Mouse (Mus musculus) adrenal gland, adult 18-20 months (tissue): ENCODE measurements around the gene Rftn2. TPM values are rescaled to one million over a fixed set of nuclear protein-coding genes. Genes with fewer than 3 reads are reported as not detected.
A peak's percentile ranks its signal among the peaks of the same experiment; 100 is the strongest.

ENCODE experiments used
- DNase-seq, 2 experiments: peaks; one replicate each; pipeline ENCODE4 v3.0.0; 2021 to 2022; ENCODE audit warnings: low spot score in 2 of 2
- total RNA-seq, 2 experiments: library from RNA; stranded (reverse); gene quantifications; 1 replicate in 1 of 2; 2 replicates in 1 of 2; pipeline ENCODE4 v1.2.3; 2021

Rftn2 gene
- total RNA-seq, 2 experiments from 2014 or later: 15.3 to 18.5 TPM

DNA sequence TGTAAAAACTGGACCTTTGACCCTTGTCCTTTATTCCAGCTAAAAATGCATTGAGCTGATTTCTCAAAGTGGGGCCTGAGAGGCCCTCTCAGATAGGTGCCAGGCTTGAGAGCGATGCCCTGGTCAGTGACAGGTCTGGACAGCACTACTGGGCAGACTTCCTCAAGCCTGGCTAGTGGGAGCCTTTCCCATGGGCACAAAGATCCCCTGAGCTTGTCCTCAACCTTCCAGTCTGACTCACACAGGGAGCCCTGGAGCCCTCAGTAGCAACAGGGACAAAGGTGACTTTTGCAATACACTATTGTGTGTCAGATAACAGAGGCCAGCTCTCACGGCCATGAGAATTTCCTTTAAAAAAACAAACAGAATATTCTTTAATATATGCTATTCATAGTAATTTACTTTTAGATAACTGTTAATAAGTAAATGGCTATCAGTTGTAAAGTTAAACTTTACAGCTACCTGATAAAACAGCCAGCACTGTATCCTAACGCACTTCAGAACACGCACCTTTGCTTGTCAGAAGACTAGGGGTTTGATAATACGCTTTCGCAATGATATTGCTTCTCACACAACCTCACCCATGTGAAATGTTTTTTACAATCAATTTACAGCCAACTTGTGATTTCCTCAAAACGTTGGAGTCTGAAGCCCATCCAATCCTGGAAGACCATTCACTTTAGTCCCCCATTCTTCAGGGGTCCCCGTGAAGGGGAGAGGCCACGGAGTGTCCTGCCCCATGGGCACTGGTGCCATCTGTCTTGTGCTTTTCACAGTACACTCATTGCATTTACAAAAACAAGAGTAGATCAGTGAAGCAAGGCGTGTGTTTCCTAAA is 52.6 kb downstream of the Rftn2 start:
- no peak for DNase-seq

DNA sequence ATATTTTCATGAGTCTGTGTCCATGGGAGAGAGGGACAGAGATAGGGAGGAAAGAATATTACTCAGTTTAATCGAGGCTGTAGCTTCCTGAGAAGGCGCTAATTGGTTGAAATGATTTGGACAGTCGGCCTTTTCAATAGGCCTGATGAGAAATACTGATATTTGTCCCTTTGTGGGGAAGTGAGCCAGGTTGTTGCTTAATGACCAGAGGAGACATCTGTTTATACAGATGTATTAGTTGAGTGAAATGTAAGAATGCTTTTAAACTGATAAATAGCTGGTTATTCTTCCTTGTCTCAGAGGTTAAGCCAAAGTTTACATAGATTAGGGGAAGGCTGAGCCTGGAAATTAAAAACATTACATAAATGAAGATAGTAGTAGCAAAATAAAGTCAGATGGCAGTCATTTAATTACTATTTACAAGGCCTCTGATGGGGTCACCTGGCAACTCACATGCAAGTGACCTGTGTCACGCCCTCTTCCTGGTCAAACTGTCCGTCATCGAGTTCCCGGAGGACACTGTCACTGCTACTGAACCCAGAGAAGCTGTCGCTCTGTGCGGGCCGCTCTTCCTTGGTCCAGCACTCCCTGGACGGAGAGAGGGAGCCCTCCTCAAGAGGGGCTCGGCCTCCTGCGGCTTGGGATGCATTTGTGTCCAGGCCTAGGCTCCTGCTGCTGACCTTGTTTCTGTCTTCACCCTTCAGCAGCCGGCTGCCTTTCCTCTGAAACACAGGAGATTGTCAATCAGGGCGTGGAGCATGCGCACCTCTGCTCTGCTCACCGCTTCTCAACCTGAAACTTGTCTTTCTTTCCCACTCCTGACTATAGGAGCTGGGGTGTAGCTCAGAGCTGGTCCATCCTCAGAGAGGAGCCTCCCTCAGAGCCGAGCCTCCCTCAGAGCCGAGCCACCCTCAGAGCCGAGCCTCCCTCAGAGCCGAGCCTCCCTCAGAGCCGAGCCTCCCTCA is 54.9 kb downstream of the Rftn2 start:
- DNase-seq: no peak

DNA sequence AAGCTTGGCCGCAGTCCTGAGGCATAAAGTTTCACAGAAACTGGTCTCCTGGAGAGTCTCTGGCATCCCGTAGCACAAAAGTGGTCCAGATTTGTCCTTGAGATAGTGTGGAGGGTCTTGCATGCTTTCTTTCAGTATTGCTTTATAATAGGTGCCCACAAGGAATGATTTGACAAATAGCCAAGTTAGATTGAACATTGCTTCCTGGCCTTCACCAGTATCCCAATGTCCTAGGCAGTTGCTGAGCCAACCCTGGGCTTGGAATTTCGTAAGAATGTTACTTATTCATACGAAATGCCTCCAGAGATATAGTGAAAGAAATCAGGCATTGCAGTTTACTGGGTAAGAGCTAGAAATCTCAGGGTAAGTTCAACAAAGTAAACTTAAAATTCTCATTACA is 58.0 kb downstream of the Rftn2 start:
- DNase-seq: no peak

DNA sequence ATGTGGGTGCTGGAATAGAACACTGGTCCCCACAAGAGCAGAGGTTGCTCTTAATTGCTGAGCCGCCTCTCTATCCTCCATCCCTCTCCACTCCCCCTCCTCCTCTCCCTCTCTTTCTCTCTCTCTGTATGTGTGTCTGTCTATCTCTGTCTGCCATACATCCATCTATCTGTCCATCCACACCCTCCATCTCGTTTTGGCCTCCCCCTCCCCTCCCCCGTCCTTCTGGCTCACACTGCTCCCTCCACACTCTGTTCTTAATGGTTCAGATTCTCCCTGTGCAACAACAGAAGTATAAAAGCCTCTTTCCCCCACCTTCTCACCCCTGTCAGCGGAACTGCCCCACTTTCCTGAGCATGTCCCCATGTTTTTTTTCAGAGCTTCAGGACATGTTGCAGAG is 59.0 kb downstream of the Rftn2 start:
- DNase-seq: no peak

DNA sequence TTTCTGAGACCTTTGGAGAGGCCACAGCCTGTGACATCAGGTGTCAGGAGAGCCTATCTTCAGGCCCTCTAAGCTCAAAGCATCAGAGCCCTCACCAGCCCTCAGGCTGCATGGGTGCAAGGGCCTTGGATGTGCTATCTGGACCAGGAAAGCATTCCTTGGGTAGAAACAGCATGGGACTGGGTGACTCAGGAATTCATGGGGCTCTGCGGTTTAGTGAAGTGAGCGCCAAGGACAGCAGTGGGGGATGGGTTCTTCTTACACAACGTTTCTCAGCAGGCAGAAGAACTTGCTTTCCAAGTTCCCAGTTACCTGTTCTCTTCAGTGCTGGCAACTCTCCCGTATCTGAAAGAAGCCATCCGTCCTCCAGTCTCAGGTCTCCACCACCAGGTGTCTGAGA is 62.6 kb downstream of the Rftn2 start:
- DNase-seq: no peak

DNA sequence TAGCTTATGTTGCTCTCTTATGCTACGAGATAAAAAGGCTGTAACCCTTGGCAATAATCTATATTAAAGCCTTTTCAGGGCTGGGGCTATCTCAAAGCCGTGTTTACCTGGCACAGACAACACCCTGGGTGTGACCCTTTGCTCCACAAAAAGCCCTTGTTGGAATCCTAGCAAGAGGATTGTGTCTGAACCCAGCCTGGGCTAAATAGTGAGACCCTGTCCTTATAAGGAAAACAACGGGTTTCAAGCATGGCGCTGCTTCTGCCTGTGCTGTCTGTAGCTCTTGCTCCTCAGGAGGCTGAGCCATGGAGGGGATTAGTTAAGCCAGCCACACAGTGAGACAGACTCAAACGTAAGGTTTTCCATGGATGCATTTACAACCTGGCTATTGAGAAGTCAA is 63.8 kb downstream of the Rftn2 start:
- DNase-seq: no peak

DNA sequence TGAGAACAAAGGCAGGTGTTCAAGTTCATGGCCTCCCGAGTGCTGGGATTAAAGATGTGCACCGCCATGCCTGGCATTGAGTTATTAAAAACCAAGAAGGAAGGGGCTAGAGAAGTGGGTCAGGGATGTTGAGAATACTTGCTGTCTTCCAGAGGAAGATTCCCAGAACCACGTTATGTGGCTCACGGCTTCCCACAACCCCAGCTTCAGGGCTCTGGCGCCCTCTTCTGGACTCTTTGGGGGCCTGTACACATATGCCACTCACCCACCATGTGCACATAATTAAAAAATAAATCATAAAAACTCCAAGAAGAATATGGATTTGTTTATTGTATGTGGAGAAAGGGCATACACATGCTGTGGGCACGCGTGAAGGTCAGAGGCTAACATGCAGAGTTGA is 64.7 kb downstream of the Rftn2 start:
- peak in 1 of 2 experiments; percentile 52 for DNase-seq

DNA sequence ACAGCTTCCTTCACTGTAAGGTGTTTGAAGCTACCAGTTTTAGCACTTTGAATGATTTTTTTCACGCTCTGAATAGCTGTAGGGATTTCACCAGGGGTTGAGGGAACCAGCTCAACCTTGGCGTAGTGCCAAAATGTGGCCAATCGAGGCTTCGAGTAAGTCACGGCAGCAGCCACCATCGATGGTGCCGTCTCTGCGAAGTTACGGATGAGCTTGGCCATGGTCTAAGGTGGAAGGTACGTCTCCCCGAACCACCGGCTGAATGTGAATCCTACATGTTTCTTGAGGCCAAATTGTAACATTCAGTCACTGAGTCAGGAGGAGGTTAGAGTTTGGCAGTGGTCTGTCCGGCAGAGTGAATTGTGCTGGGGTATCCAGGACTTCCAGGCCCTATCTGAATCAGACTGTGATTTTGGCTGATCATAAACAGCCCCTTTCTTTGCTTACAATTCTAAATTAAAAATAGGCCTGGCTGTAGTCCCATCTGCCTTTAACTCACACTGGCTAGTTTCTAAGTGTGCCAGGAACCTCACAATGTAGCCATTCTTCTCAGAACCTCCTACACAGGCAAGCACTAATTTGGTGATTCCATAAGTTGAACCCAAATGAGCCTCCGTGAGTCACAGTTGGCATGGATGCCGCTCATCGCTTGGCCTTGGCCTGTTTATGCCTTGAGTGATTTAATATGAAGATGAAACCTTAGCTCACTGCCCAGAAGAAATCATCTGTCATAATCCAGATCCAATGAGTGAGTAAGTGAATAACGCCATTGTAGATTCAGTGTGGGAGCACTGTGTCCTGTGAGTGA is 65.5 kb downstream of the Rftn2 start:
- DNase-seq: peak; percentile 44 to 60

DNA sequence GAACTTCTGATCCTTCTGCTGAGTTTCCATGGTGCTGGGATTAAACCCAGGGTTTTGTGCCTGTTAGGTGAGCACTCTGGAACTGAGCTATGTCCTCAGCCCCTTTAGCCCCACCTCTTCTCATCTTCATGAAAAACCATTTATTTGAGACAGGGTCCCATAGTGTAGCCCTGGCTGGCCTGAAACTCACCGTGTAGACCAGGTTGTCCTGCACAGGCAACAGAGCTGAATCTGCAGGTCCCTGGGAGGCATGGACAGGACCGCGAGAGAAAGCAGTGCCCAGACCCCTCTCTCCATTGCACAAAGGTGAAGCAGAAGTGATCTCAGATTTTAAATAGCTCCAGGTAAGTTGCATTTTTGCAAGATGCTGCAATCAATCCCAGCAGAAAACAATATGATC is 66.4 kb downstream of the Rftn2 start:
- DNase-seq: no peak

DNA sequence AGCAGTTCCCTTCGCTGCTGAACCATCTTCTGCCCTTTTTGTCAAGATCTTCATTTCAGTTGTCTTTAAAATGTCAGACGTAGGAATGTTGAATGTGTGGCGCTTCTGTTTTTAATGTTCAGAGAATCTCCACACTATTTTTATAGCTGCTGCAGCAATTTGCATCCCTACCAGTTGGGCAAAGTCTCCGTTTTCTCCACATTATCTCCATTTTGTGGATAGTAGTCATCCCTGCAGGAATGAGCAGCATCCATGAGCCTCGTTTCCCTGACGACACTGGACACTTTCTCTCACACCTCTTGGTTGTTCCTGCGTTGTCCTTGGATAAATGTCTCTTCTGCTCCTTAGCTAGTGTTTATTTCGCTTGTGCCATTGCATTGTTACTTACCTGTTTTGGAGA is 67.8 kb downstream of the Rftn2 start:
- DNase-seq: no peak

DNA sequence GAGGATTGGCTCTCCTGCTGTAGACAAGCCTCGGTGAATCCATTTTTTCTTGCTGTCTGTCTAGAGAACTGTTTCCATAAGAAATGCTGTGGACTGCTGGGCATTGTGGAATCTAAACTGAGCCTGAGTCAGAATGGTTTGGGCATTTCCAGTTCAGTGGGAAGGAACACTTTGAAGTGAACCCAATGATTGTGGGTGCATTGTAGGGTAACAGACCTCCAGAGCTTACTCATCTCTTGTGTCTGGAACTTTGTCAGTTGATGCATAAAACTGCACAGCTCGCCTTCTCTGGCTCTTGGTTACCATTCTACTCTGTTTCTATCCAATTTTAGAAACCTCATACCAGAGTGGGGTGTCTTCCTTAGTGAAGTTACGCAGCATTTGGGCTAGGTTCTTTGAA is 68.4 kb downstream of the Rftn2 start:
- no peak for DNase-seq

DNA sequence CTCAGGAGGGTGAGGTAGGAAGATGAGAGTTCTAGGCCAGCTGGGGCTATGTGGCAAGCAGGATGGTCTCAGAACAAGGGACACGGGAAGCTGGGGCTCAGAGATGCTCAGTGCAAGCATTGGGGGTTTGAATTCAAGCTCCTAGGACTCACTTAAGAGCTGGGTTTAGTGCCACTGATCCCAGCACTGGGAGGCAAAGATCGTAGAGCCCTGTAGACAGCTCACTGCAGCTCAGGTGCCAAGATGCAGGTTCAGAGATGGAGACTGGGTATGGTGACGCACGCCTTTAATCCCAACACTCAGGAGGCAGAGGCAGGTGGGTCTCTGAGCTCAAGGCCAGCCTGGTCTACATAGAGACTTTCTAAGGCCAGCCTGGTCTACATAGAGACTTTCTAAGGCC is 69.3 kb downstream of the Rftn2 start:
- DNase-seq: no peak

DNA sequence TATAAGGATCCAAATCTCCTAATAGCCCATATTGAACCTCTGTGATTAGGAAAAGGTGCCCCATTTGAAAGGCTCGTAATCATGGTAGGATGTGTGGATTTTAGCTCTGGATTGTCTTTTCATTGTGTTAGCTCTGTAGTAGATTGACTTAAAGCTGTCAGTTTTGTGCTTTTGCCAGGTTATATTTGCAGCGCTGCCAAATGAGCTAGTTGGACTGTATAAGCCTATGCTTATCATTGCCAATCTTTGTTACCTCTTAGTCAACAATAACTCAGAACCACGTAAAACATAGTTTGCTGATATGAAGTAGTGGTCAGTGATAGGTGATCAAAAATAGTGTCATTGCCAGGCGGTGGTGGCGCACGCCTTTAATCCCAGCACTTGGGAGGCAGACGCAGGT is 81.0 kb downstream of the Rftn2 start:
- DNase-seq: peak in 1 of 2 experiments; percentile 1

DNA sequence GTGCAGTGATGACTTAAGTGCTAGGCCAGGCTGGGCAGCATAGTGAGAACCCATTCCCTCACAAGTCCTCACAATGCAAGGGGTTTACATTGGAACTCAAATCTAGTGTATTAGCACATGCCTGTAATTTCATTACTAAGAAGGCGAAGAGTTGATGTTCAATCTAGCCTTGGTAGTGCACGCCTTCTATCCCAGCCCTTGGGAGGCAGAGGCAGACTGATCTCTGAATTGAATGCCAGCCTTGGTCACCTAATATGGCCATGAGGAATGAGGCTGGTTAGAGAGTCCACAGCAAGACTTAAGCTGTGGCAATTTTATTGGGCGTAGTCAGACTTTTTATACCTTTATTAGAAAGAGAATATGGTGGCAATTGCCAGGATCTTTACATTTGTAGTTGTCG is 82.2 kb downstream of the Rftn2 start:
- peak in 1 of 2 experiments; percentile 2 for DNase-seq

DNA sequence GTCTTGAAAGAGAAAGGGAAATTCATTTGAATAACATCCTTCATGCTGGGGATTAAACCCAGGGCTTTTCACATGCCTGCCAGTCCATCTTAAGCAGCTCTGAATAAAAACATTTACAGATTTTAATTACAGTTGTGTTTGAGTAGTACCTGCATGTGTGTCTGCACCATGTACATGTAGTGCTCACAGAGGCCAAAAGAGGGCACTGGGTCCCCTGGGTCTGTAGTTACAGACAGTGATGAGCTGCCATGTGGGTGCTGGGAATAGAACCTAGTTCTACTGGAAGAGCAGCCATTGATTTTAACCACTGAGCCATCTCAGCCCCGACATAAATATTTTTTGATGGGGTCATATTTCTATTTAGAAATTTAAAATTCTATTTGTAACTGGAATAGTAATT is 90.7 kb downstream of the Rftn2 start:
- DNase-seq: no peak

DNA sequence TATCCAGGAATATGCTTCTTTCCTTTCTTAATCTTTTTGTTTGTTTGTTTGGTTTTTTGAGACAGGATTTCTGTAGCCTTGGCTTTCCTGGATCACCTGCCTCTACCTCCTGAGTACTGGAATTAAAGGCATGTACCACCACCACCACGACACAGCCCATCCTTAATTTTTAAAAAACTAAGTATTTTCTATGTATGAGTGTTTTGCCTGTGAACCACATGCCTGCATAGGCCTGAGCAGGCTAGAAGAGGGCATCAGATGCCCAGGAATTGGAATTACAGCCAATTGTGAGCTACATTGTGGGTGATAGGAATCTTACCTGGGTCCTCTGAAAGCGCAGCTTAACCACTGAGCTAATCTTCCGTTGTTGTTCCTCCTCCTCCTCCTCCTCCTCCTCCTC is 92.3 kb downstream of the Rftn2 start:
- no peak for DNase-seq

DNA sequence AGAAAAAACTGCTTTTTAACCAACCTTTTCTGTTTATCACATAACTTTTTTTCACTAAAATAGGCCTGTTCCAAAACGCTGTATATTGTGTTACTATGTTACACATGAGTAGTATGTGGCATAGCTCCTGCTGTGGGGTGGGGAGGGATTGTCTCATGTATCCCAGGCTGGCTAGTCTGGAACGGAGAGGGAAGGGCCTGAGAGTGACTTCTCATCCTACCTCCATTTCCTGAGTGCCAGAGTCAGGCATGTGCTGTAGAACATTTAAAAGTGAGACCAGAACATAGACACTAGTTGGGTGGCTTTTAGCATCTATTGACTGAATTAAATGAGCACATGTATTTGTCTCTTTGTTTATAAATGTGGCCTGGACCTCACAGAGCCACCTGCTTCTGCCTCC is 93.4 kb downstream of the Rftn2 start:
- DNase-seq: no peak

DNA sequence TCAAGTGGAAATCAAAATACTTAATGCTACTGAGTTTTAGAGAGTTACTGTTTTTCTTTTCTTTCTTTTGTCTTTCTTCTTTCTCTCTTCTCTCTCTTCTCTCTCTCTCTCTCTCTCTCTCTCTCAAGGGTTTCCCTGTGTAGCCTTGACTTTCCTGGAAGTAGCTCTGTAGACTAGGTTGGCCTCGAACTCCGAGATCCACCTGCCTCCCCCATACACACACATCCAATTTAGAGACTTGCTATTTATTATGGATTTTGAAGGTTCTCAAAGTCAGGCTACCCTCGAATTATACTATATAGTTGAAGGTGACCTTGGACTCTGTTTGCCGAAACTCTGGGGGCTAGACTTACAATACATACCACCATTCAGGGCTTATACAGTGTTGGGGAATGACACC is 94.3 kb downstream of the Rftn2 start:
- no peak for DNase-seq

DNA sequence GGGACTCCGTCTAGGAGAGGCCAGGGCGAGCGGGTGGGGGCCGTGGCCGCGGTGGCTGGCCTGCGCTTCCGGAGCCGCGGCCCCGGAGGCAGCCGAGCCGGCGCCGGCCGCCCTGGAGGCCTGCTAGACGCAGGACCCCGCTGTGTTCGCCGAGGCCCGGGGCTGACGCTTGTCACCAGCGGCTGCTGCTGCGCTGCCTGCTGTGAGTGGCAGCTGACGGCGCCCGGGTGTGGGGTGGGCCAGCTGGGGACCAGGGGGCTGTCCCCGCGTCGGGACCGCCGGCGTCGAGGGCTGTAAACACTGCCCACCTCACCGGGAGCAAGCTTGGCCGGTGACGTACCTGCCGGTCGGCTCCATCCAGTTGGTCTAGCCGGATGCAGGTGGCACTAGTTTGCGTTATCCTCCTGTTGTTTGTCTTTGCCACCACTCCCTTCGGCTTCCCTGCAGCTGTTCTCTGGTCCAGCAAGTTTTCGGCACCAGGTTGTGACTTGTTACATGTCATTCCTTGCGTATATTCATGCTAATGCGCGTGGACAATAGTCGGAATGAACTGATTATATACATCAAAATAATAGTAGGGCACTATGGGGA is 95.1 kb downstream of the Rftn2 start:
- no peak for DNase-seq

DNA sequence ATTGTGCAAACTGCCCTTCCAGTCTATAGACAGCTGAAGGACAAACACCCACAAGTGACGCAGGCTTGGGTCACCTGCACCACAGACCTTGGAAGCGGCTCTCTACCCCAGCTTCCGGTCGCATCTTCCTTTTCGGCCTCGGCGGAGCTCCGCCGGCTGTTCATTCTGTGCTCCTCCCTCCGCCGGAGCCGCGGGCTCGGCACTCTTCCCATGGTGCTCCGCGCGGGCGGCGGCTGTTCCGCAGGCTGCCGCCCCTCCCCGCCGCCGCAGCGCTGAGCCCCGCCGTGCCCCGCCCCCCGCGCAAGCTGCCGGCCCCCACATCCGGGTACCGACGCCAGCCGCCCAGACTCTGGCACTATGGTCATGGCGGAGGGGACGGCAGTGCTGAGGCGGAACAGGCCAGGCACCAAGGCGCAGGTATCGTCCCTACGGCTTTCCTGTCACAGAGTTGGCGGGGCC is 95.6 kb downstream of the Rftn2 start, which contains the start of gene Mob4:
Gene Mob4, plus strand, starts transcription at position 289 of the 459 bp plus-strand sequence.
- peak; percentile 96 for DNase-seq
